Mouse (Mus musculus): ENCODE data around the gene Ctsj. TPM values are rescaled to one million over a fixed set of nuclear protein-coding genes. Genes with fewer than 3 reads are reported as not detected.
"Not testable (repeated sequence)": the region's sequence is repeated elsewhere in the genome, so short reads cannot be mapped to it uniquely, and the experiment has no call there.

The Ctsj gene
- polyA plus RNA-seq (2017; shearing (Covaris generic)) = not detected

DNA sequence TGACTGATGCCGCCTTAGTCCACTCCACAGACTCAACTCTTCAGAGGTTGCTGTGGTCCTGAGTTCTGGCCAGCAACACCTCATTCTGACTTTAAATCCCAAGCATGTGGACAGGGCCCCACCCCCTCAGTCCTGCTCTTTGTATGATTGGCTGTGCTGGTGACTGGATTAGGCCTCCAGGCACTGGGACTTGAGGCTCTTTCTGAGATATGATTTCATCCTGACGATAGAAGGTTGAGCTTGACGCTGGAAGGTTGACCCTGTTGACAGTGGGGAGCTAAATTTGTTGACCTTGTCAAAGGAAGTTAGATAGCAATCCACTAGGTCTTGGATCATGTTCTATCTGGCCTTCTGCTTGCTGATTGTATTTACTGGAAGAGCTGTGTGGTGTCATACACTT lies at the start of gene Ctsj:
Gene Ctsj, minus strand, starts transcription at position 101 of the 400 bp plus-strand sequence.
- ATAC-seq = no peak

DNA sequence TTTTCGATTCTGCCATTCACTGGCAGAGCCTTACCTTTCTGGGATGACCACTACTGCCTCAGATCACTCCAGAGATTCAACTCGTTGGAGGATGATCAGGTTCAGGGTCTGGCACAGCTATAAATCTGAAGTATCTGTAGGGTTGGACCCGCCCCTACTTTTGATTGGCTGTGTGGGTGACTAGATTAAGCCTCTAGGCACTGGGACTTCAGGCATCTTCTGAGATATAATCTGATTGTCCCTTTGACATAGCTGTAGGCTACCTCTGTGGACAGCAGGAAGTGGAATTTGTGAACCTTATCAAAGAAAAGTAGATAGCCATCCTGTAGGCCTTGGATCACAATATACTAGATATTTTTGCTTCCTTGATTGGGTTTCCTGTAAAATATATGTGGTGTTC lies 34.8 kb upstream of the Ctsj start, which contains the start of gene Ctsq:
Gene Ctsq, minus strand, starts transcription at position 101 of the 400 bp plus-strand sequence.
- no peak for ATAC-seq

DNA sequence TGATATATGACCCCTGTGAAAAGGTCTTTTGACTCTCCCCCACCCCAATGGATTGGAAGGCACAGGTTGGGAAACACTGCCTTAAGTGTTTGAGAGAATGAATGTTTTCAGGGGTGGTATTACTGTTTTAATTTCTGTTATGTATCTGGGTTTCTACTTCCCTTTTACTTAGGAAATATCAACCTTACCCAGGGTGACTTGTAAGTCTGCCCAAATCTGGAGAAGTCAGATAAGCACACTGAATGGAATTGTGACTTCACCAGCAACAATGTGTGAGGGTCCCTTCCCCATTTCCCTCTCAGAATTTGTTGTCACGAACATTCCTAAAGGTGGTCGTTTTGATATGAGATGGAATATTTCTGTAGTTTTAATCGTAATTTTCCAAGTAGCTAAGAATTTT lies 17.0 kb upstream of the Ctsj start:
- no peak for ATAC-seq

DNA sequence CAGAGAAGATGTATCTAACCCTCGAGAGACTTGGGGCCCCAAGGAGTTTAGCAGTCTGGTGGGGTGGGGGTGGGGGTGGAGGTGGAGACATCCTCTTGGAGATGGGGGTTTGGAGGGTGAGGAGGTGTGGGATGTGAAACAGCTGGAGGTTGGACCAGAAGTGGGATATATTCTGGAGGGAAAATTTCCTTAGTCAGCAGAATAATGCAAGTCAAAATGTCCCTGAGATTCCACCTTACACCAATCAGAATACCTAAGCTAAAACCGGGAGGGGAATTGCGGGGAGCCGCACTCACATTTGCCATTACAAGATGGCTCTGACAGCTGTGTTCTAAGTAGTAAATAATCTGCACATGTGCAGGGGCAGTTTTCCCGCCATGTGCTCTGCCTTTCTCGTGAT lies 16.1 kb upstream of the Ctsj start:
- no peak for ATAC-seq

DNA sequence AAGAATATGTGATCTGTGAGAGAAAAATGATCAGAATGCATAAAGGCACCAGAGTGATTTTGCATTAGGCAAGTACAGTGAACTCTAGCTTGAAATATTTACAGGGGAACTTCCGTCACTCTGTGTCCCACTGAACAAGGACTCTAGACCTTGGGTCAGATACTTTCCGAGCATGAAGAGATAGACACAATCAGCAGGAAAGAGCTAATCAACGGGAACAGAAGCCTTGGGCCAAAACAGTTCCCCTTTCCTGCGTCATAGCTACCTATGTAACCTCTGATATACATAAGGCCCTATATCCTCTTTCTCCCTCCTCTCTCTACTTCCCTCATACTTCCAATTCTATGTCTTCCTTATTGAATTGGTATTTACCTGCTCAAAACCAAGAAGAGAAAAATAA lies 4.4 kb upstream of the Ctsj start:
- no peak for ATAC-seq

DNA sequence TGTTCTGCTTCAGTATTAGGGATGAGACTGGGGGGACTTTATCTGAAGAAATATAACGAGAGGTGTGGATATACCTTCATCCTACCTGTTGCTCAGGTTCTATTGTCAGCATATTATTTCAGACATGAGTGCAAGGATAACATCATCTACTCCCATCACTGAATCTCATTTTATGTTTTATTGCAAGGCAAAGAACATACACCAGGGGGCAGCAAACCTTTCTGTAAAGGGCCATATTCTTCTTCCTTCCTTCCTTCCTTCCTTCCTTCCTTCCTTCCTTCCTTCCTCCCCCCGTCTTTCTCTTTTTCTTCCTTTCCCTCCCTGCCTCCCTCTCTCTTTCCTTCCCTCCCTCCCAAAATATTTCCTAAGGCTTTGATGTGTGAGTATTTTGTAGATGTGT lies 8.2 kb downstream of the Ctsj start:
- no peak for ATAC-seq

DNA sequence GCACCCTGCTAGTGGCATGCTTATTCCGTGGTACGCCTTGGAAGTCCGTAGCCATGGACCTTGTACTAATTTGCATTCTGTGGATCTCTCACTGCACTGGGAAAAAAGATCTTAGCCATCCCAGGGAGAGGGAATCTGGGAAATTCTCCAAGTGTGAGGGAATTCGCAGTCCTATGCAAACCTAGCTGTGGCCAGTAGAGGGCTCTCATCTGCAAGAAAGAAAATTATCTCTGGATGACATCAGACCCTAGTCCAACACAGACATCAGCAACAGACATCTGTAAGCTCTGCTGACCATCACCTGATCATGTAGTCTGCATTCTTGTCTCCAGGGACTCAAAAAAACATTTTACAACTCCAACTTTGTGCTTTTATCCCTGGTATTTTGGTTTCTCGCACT lies 18.8 kb downstream of the Ctsj start:
- not testable (repeated sequence) for ATAC-seq

DNA sequence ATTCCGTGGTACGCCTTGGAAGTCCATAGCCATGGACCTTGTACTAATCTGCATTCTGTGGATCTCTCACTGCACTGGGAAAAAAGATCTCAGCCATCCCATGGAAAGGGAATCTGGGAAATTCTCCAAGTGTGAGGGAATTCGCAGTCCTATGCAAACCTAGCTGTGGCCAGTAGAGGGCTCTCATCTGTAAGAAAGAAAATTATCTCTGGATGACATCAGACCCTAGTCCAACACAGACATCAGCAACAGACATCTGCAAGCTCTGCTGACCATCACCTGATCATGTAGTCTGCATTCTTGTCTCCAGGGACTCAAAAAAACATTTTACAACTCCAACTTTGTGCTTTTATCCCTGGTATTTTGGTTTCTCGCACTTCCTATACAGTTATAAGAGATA lies 33.4 kb downstream of the Ctsj start:
- ATAC-seq = not testable (repeated sequence)

DNA sequence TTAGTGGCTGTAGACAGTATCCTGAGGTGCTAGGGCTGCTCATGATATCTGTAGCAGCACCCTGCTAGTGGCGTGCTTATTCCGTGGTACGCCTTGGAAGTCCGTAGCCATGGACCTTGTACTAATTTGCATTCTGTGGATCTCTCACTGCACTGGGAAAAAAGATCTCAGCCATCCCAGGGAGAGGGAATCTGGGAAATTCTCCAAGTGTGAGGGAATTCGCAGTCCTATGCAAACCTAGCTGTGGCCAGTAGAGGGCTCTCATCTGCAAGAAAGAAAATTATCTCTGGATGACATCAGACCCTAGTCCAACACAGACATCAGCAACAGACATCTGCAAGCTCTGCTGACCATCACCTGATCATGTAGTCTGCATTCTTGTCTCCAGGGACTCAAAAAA lies 41.8 kb downstream of the Ctsj start:
- not testable (repeated sequence) for ATAC-seq

DNA sequence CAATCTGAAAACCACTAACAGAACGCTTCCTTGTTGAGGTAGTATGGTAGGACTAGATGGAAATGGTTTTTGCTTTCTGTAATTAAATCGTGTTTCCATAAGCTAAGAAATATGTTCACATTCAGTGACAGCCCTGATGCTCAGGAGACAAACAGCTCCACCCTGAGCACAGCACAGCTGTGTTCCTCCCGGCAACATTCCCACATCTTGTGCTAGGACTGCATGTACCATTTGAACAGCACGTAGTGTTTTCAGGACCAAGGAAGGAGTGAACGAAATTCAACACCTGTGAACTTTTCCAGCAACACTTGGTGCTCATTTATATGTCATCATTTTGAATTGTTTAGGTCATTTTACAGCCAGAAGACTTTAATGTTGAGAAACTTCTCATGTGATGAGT lies 44.1 kb downstream of the Ctsj start:
- no peak for ATAC-seq

Other genes with a start within 250 kb of the Ctsj start
- not detected for gene BC051665, start 219.6 kb downstream of the Ctsj start, polyA plus RNA-seq (2017; shearing (Covaris generic))
- gene Ctsll3, start 203.1 kb downstream of the Ctsj start, polyA plus RNA-seq (2017; shearing (Covaris generic)) = not detected
- 1 to 10 TPM; 1.2 to 1.6 TPM for gene 4930486L24Rik, start 141.5 kb downstream of the Ctsj start, polyA plus RNA-seq (2017; shearing (Covaris generic))
- gene Gm49392, start 109.1 kb downstream of the Ctsj start, polyA plus RNA-seq (2017; shearing (Covaris generic)) = not detected
- gene Ctla2b, start 108.5 kb downstream of the Ctsj start, polyA plus RNA-seq (2017; shearing (Covaris generic)) = 1 to 10 TPM; 7.5 to 8.0 TPM
- not detected for gene Tpbpb, start 101.1 kb downstream of the Ctsj start, polyA plus RNA-seq (2017; shearing (Covaris generic))
- not detected for gene Gm49393, start 70.4 kb downstream of the Ctsj start, polyA plus RNA-seq (2017; shearing (Covaris generic))
- gene Gm49391, start 69.4 kb downstream of the Ctsj start, polyA plus RNA-seq (2017; shearing (Covaris generic)) = not detected
- 10 to 100 TPM; 25.4 to 33.4 TPM for gene Ctla2a, start 69.3 kb downstream of the Ctsj start, polyA plus RNA-seq (2017; shearing (Covaris generic))
- gene Tpbpa, start 64.0 kb downstream of the Ctsj start, polyA plus RNA-seq (2017; shearing (Covaris generic)) = not detected
- gene Ctsq, start 34.7 kb upstream of the Ctsj start, polyA plus RNA-seq (2017; shearing (Covaris generic)) = not detected
- not detected for gene Ctsr, start 158.3 kb upstream of the Ctsj start, polyA plus RNA-seq (2017; shearing (Covaris generic))
- not detected for gene Cts6, start 197.5 kb upstream of the Ctsj start, polyA plus RNA-seq (2017; shearing (Covaris generic))
- not detected for gene Cts8, start 249.4 kb upstream of the Ctsj start, polyA plus RNA-seq (2017; shearing (Covaris generic))

All from CD4-positive, CD25-positive, alpha-beta regulatory T cell, adult 4 months (primary cell).